Mouse (Mus musculus) megakaryocyte, embryonic 14.5 days (primary cell): ENCODE measurements around the gene Larp1.

Source experiments
- FLI1 ChIP-seq: IDR thresholded peaks from 2 replicates; pipeline ENCODE4 v1.6.1; 2012; ENCODE audit warnings: low read length, inconsistent platforms, mixed read lengths
- GATA1 ChIP-seq: IDR thresholded peaks from 3 replicates; pipeline ENCODE4 v1.6.1; 2012; ENCODE audit warnings: mixed read lengths, low read length, inconsistent platforms, borderline replicate concordance

- no peak for TF ChIP-seq GATA1
- TF ChIP-seq FLI1, result no peak
These were observed 29.2 kb upstream of the Larp1 start for GRCm38 (mm10) chr11:57979621-57980020.
